Mouse (Mus musculus): ENCODE measurements around the gene Atg9a. TPM values are rescaled to one million over a fixed set of nuclear protein-coding genes. Genes with fewer than 3 reads are reported as not detected.

The Atg9a gene
- polyA plus RNA-seq, 1 experiment from 2014 or later, result 23.5 TPM

DNA sequence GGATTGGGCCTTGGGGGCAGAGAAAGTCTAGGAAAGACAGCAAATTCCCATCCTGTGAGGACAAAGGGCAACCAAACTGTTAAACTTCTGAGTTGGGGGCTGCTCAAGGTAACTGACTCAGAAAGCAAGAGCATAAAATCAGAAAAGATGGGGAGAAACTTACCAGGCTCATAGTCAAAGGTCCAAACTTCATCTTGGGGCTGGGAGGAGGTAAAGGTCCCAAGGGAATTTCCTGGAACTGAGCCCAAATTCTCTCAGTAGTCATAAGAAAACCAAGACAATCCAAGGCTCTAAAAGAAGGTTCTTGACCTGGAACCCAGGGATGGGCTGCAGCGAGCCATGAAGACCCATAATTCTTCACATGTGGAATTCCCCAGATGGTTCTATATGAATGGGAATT lies 9.2 kb upstream of the Atg9a start:
- no peak for TF ChIP-seq CTCF (IDR thresholded peaks at IDR 0.05; ENCODE audit: low read depth)
- Histone ChIP-seq H3K27me3 (replicated peaks; ENCODE audit: control insufficient read depth, insufficient read depth, low read length) (no peaks in the 10 kb centered on the region), H3K36me3 (ENCODE audit: control insufficient read depth, insufficient read depth) (peaks cover 37% of the 10 kb centered on the region), H3K4me3 (ENCODE audit: low read depth, low read length) (no peak overlapping the region), H3K4me1 (replicated peaks; ENCODE audit: control insufficient read depth, insufficient read depth, low read length) (no peaks in the 10 kb centered on the region; the same call in 1 of the 2 replicates), H3K9me3 (ENCODE audit: control insufficient read depth) (no peaks in the 10 kb centered on the region), H3K9ac (ENCODE audit: low read depth, low read length) (no peak overlapping the region), H3K4me2 (replicated peaks; ENCODE audit: low read depth) (no peak overlapping the region), H3K27ac (ENCODE audit: low read depth, low read length) (no peak overlapping the region)
- 0 out of 2 replicates have a peak, but pooled peaks have one; percentile 25 for ATAC-seq
- WGBS, result 68% methylated on average over 1 of the region's 1 CpGs

- Histone ChIP-seq H3K4me2 (replicated peaks; ENCODE audit: low read depth) (peak overlapping the region; percentile 92), H3K4me1 (replicated peaks; ENCODE audit: control insufficient read depth, insufficient read depth, low read length) (peaks cover 4% of the 10 kb centered on the region; the same call in 1 of the 2 replicates), H3K36me3 (ENCODE audit: control insufficient read depth, insufficient read depth) (peaks cover 36% of the 10 kb centered on the region), H3K27me3 (replicated peaks; ENCODE audit: control insufficient read depth, insufficient read depth, low read length) (no peaks in the 10 kb centered on the region), H3K4me3 (ENCODE audit: low read depth, low read length) (peak overlapping the region; percentile 91), H3K27ac (ENCODE audit: low read depth, low read length) (peak overlapping the region; percentile 93), H3K9me3 (ENCODE audit: control insufficient read depth) (no peaks in the 10 kb centered on the region), H3K9ac (ENCODE audit: low read depth, low read length) (peak overlapping the region; percentile 82)
- no peak for TF ChIP-seq CTCF (IDR thresholded peaks at IDR 0.05; ENCODE audit: low read depth)
- ATAC-seq, result peak; percentile 63
- under 1% methylated on average over 19 of the region's 19 CpGs for WGBS
These were observed 456 bp upstream of the Atg9a start for GRCm38 (mm10) chr1:75192452-75192851.

GRCm38 (mm10) chr1:75191258-75191621 lies 756 bp downstream of the Atg9a start:
- H3K27ac ChIP-seq (ENCODE audit: low read depth, low read length), result peak overlapping the region; percentile 79; the same call in 1 of the 2 replicates
- H3K4me2 ChIP-seq (replicated peaks; ENCODE audit: low read depth), result peak overlapping the region; percentile 92
- peaks cover 39% of the 10 kb centered on the region for H3K36me3 ChIP-seq (ENCODE audit: control insufficient read depth, insufficient read depth)
- H3K27me3 ChIP-seq (replicated peaks; ENCODE audit: control insufficient read depth, insufficient read depth, low read length), result no peaks in the 10 kb centered on the region
- H3K4me1 ChIP-seq (replicated peaks; ENCODE audit: control insufficient read depth, insufficient read depth, low read length), result peaks cover 4% of the 10 kb centered on the region; the same call in 1 of the 2 replicates
- ATAC-seq, result no peak
- peak overlapping the region; percentile 82 for H3K9ac ChIP-seq (ENCODE audit: low read depth, low read length)
- no peak for TF ChIP-seq CTCF (IDR thresholded peaks at IDR 0.05; ENCODE audit: low read depth)
- no peaks in the 10 kb centered on the region for H3K9me3 ChIP-seq (ENCODE audit: control insufficient read depth)
- H3K4me3 ChIP-seq (ENCODE audit: low read depth, low read length), result peak overlapping the region; percentile 91
- WGBS, result 40% methylated on average over 5 of the region's 5 CpGs

- Histone ChIP-seq H3K4me3 (ENCODE audit: low read depth, low read length) (0 out of 2 replicates have a peak overlapping the region, but pooled peaks have one; percentile 91), H3K9me3 (ENCODE audit: control insufficient read depth) (no peaks in the 10 kb centered on the region), H3K4me1 (replicated peaks; ENCODE audit: control insufficient read depth, insufficient read depth, low read length) (peaks cover 4% of the 10 kb centered on the region; the same call in 1 of the 2 replicates), H3K9ac (ENCODE audit: low read depth, low read length) (0 out of 2 replicates have a peak overlapping the region, but pooled peaks have one; percentile 4), H3K36me3 (ENCODE audit: control insufficient read depth, insufficient read depth) (peaks cover 39% of the 10 kb centered on the region), H3K27ac (ENCODE audit: low read depth, low read length) (no peak overlapping the region), H3K4me2 (replicated peaks; ENCODE audit: low read depth) (peak overlapping the region; percentile 92), H3K27me3 (replicated peaks; ENCODE audit: control insufficient read depth, insufficient read depth, low read length) (no peaks in the 10 kb centered on the region)
- no peak for TF ChIP-seq CTCF (IDR thresholded peaks at IDR 0.05; ENCODE audit: low read depth)
- 36% methylated on average over 2 of the region's 2 CpGs for WGBS
- no peak for ATAC-seq
These were observed 1.4 kb downstream of the Atg9a start for GRCm38 (mm10) chr1:75190577-75190976.

DNA sequence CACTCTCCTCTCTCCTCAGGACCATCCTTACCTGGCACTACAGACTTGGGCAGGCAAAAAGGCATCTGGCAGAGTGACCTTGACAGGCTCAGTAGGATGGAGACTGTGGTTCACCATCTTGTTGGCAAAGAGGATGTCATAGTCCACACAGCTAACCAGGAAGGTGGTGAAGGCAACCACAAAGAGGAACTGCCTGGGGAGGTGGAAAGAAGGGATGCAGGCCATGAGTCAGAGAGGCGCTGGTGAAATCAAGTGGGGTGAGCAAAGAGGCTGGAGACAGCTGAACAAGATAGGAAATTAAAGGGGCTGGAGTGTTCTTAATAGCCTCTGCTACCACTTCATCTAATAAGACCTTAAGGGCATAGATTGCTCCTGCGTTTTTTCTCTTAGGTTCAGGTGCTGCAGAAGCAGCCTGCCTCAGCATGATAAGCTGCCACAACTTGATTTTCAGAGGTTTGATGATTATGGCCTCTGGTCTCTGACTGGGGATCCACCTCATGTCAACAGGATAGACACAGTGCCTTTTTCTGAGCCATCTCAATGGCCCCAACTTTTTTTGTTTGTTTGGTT lies 4.0 kb downstream of the Atg9a start:
- Histone ChIP-seq H3K36me3 (ENCODE audit: control insufficient read depth, insufficient read depth) (peaks cover 53% of the 10 kb centered on the region), H3K4me2 (replicated peaks; ENCODE audit: low read depth) (no peak overlapping the region), H3K27me3 (replicated peaks; ENCODE audit: control insufficient read depth, insufficient read depth, low read length) (no peaks in the 10 kb centered on the region), H3K27ac (ENCODE audit: low read depth, low read length) (no peak overlapping the region), H3K4me1 (replicated peaks; ENCODE audit: control insufficient read depth, insufficient read depth, low read length) (peaks cover 4% of the 10 kb centered on the region; the same call in 1 of the 2 replicates), H3K9me3 (ENCODE audit: control insufficient read depth) (no peaks in the 10 kb centered on the region), H3K4me3 (ENCODE audit: low read depth, low read length) (no peak overlapping the region), H3K9ac (ENCODE audit: low read depth, low read length) (no peak overlapping the region)
- ATAC-seq, result no peak
- WGBS, result 90% methylated on average over 2 of the region's 2 CpGs
- no peak for TF ChIP-seq CTCF (IDR thresholded peaks at IDR 0.05; ENCODE audit: low read depth)

- Histone ChIP-seq H3K27ac (ENCODE audit: low read depth, low read length) (no peak overlapping the region), H3K9ac (ENCODE audit: low read depth, low read length) (no peak overlapping the region), H3K4me3 (ENCODE audit: low read depth, low read length) (no peak overlapping the region), H3K4me1 (replicated peaks; ENCODE audit: control insufficient read depth, insufficient read depth, low read length) (peaks cover 4% of the 10 kb centered on the region; the same call in 1 of the 2 replicates), H3K9me3 (ENCODE audit: control insufficient read depth) (no peaks in the 10 kb centered on the region), H3K4me2 (replicated peaks; ENCODE audit: low read depth) (no peak overlapping the region), H3K36me3 (ENCODE audit: control insufficient read depth, insufficient read depth) (peaks cover 57% of the 10 kb centered on the region), H3K27me3 (replicated peaks; ENCODE audit: control insufficient read depth, insufficient read depth, low read length) (no peaks in the 10 kb centered on the region)
- TF ChIP-seq CTCF (IDR thresholded peaks at IDR 0.05; ENCODE audit: low read depth), result no peak
- ATAC-seq, result no peak
These were observed 4.9 kb downstream of the Atg9a start for GRCm38 (mm10) chr1:75187126-75187525.

Measured in intestine, postnatal 0 days (tissue).